Mouse (Mus musculus) erythroblast, embryonic 14.5 days (primary cell): ENCODE data around the gene Prokr2.

Experiments
- GATA1 ChIP-seq: IDR thresholded peaks from 2 replicates; pipeline ENCODE4 v1.6.1; 2012; ENCODE audit warnings: low read length, inconsistent platforms, mixed read lengths
- TAL1 ChIP-seq: IDR thresholded peaks from 3 replicates; pipeline ENCODE4 v1.6.1; 2012; ENCODE audit warnings: low read length, inconsistent platforms, mixed read lengths

- TF ChIP-seq TAL1 (no peak), GATA1 (no peak)
Measured at GRCm38 (mm10) chr2:132423411-132424047, 38.3 kb upstream of the Prokr2 start.
